Mouse (Mus musculus): ENCODE results near the gene Anks1b.
A peak's percentile ranks its signal among the peaks of the same experiment; 100 is the strongest.

Gene Anks1b

GRCm38 (mm10) chr10:90864599-90864889 is 991.2 kb downstream of the Anks1b start:
- no peak for DNase-seq (ENCODE audit: low read depth)

GRCm38 (mm10) chr10:90873204-90873603 is 999.9 kb downstream of the Anks1b start:
- no peak for DNase-seq (ENCODE audit: low read depth)

GRCm38 (mm10) chr10:90874166-90874565 is 1000.9 kb downstream of the Anks1b start:
- no peak for DNase-seq (ENCODE audit: low read depth)

GRCm38 (mm10) chr10:90880854-90881560 is 1007.7 kb downstream of the Anks1b start:
- peak; percentile 12 for DNase-seq (ENCODE audit: low read depth)

GRCm38 (mm10) chr10:90889566-90889965 is 1016.3 kb downstream of the Anks1b start:
- no peak for DNase-seq (ENCODE audit: low read depth)

GRCm38 (mm10) chr10:90892728-90893127 is 1019.4 kb downstream of the Anks1b start:
- no peak for DNase-seq (ENCODE audit: low read depth)

- DNase-seq (ENCODE audit: low read depth): no peak
Measured at GRCm38 (mm10) chr10:90897894-90898293, 1024.6 kb downstream of the Anks1b start.

GRCm38 (mm10) chr10:90904185-90904584 is 1030.9 kb downstream of the Anks1b start:
- no peak for DNase-seq (ENCODE audit: low read depth)

- DNase-seq (ENCODE audit: low read depth): no peak
Measured at GRCm38 (mm10) chr10:90907381-90907780, 1034.1 kb downstream of the Anks1b start.

GRCm38 (mm10) chr10:90923476-90923875 is 1050.2 kb downstream of the Anks1b start:
- DNase-seq (ENCODE audit: low read depth): no peak

GRCm38 (mm10) chr10:90933088-90933487 is 1059.8 kb downstream of the Anks1b start:
- no peak for DNase-seq (ENCODE audit: low read depth)

- DNase-seq (ENCODE audit: low read depth): no peak
Measured at GRCm38 (mm10) chr10:90934678-90935077, 1061.4 kb downstream of the Anks1b start.

GRCm38 (mm10) chr10:90937721-90938460 is 1064.6 kb downstream of the Anks1b start:
- DNase-seq (ENCODE audit: low read depth): no peak

GRCm38 (mm10) chr10:90940521-90941520 is 1067.5 kb downstream of the Anks1b start:
- DNase-seq (ENCODE audit: low read depth): no peak

GRCm38 (mm10) chr10:90942001-90942700 is 1068.8 kb downstream of the Anks1b start:
- no peak for DNase-seq (ENCODE audit: low read depth)

- DNase-seq (ENCODE audit: low read depth): no peak
Measured at GRCm38 (mm10) chr10:90947043-90947442, 1073.7 kb downstream of the Anks1b start.

GRCm38 (mm10) chr10:90947608-90948373 is 1074.5 kb downstream of the Anks1b start:
- DNase-seq (ENCODE audit: low read depth): no peak

GRCm38 (mm10) chr10:90953103-90953709 is 1079.9 kb downstream of the Anks1b start:
- DNase-seq (ENCODE audit: low read depth): no peak

GRCm38 (mm10) chr10:90953821-90954220 is 1080.5 kb downstream of the Anks1b start:
- no peak for DNase-seq (ENCODE audit: low read depth)

GRCm38 (mm10) chr10:90960374-90960773 is 1087.1 kb downstream of the Anks1b start:
- no peak for DNase-seq (ENCODE audit: low read depth)

GRCm38 (mm10) chr10:90964511-90964910 is 1091.2 kb downstream of the Anks1b start:
- no peak for DNase-seq (ENCODE audit: low read depth)

All from c-Kit-positive CD71-negative TER-119-negative erythroid progenitor cells, embryonic 14.5 days (primary cell).